Mouse (Mus musculus): Measurements from ENCODE around the gene Tmprss11f.
A peak's percentile ranks its signal among the peaks of the same experiment; 100 is the strongest.

DNA sequence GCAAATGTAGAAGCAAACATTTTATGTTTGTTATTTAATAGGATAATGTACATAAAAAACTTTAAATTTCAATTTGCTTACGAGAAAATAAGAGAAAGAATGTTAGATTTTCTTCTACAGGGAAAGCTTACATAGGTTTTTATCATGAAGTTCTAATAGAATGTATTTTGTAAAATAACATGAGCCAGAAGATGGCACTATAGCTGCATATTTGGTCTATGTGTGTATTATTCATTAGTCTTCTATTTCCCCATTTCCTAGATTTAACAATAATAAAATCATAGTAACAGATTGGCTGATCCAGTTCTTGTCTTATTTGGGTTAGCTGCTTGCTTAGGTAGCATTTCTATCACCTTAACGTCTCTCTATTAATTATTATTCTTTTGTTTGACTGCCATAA, 149.7 kb downstream of the Tmprss11f start:
- no peak for TF ChIP-seq TAL1 (IDR thresholded peaks at IDR 0.05; ENCODE audit: low read length)
- peak in 1 of 3 experiments; percentile 20; a peak in 1 of 6 replicates for TF ChIP-seq CTCF (IDR thresholded peaks at IDR 0.05 in 2 of 3, conservative IDR thresholded peaks at IDR 0.05 in 1 of 3; ENCODE audit: control insufficient read depth in 1 of 3, insufficient read depth in 1 of 3, low read depth in 2 of 3, low read length in 3 of 3, poor library complexity in 1 of 3, severe bottlenecking in 1 of 3)
- TF ChIP-seq KAT2A (conservative IDR thresholded peaks at IDR 0.05; ENCODE audit: low read depth, low read length) = no peak
- no peak for TF ChIP-seq NELFE (IDR thresholded peaks at IDR 0.05; ENCODE audit: low read depth, low read length)
- no peak for TF ChIP-seq BHLHE40 (IDR thresholded peaks at IDR 0.05; ENCODE audit: borderline replicate concordance, low read depth, low read length)
- TF ChIP-seq ZC3H11A (IDR thresholded peaks at IDR 0.05; ENCODE audit: low read depth, low read length) = no peak
- no peak for TF ChIP-seq HCFC1 (IDR thresholded peaks at IDR 0.05; ENCODE audit: low read depth, low read length)
- TF ChIP-seq ETS1 (IDR thresholded peaks at IDR 0.05; ENCODE audit: low read depth, low read length) = no peak

All from MEL (cell line).